Mouse (Mus musculus): ENCODE data around the gene Lrrc31. TPM values are rescaled to one million over a fixed set of nuclear protein-coding genes. Genes with fewer than 3 reads are reported as not detected.

The Lrrc31 gene
- total RNA-seq, 1 experiment from 2014 or later: not detected

GRCm38 (mm10) chr3:30705977-30706376 is 6.3 kb upstream of the Lrrc31 start:
- no peak for ATAC-seq (replicated peaks in 1 of 2; ENCODE audit: insufficient read depth in 1 of 2, low FRiP score in 2 of 2, low TSS enrichment in 1 of 2, low read depth in 1 of 2, poor library complexity in 2 of 2, severe bottlenecking in 2 of 2)

- ATAC-seq (replicated peaks in 1 of 2; ENCODE audit: insufficient read depth in 1 of 2, low FRiP score in 2 of 2, low TSS enrichment in 1 of 2, low read depth in 1 of 2, poor library complexity in 2 of 2, severe bottlenecking in 2 of 2): no peak
Observed at GRCm38 (mm10) chr3:30697891-30698290, 1.8 kb downstream of the Lrrc31 start.

- ATAC-seq (replicated peaks in 1 of 2; ENCODE audit: insufficient read depth in 1 of 2, low FRiP score in 2 of 2, low TSS enrichment in 1 of 2, low read depth in 1 of 2, poor library complexity in 2 of 2, severe bottlenecking in 2 of 2): peak; percentile 46 to 51; a peak in 3 of 4 replicates
Observed at GRCm38 (mm10) chr3:30696346-30696745, 3.3 kb downstream of the Lrrc31 start.

- ATAC-seq (replicated peaks in 1 of 2; ENCODE audit: insufficient read depth in 1 of 2, low FRiP score in 2 of 2, low TSS enrichment in 1 of 2, low read depth in 1 of 2, poor library complexity in 2 of 2, severe bottlenecking in 2 of 2): no peak
Observed at GRCm38 (mm10) chr3:30695661-30696060, 4.0 kb downstream of the Lrrc31 start.

GRCm38 (mm10) chr3:30690976-30691375 is 8.7 kb downstream of the Lrrc31 start:
- ATAC-seq (replicated peaks in 1 of 2; ENCODE audit: insufficient read depth in 1 of 2, low FRiP score in 2 of 2, low TSS enrichment in 1 of 2, low read depth in 1 of 2, poor library complexity in 2 of 2, severe bottlenecking in 2 of 2): no peak

- no peak for ATAC-seq (replicated peaks in 1 of 2; ENCODE audit: insufficient read depth in 1 of 2, low FRiP score in 2 of 2, low TSS enrichment in 1 of 2, low read depth in 1 of 2, poor library complexity in 2 of 2, severe bottlenecking in 2 of 2)
Observed at GRCm38 (mm10) chr3:30687216-30687615, 12.4 kb downstream of the Lrrc31 start.

- ATAC-seq (replicated peaks in 1 of 2; ENCODE audit: insufficient read depth in 1 of 2, low FRiP score in 2 of 2, low TSS enrichment in 1 of 2, low read depth in 1 of 2, poor library complexity in 2 of 2, severe bottlenecking in 2 of 2): peak; percentile 37 to 39; a peak in 1 of 4 replicates
Observed at GRCm38 (mm10) chr3:30683190-30683589, 16.5 kb downstream of the Lrrc31 start.

GRCm38 (mm10) chr3:30658486-30658885 is 41.2 kb downstream of the Lrrc31 start:
- ATAC-seq (replicated peaks in 1 of 2; ENCODE audit: insufficient read depth in 1 of 2, low FRiP score in 2 of 2, low TSS enrichment in 1 of 2, low read depth in 1 of 2, poor library complexity in 2 of 2, severe bottlenecking in 2 of 2): no peak

- ATAC-seq (replicated peaks in 1 of 2; ENCODE audit: insufficient read depth in 1 of 2, low FRiP score in 2 of 2, low TSS enrichment in 1 of 2, low read depth in 1 of 2, poor library complexity in 2 of 2, severe bottlenecking in 2 of 2): no peak
Observed at GRCm38 (mm10) chr3:30655937-30656336, 43.7 kb downstream of the Lrrc31 start.

GRCm38 (mm10) chr3:30650062-30650841 is 49.4 kb downstream of the Lrrc31 start:
- peak in 1 of 2 experiments; percentile 38; a peak in 2 of 4 replicates for ATAC-seq (replicated peaks in 1 of 2; ENCODE audit: insufficient read depth in 1 of 2, low FRiP score in 2 of 2, low TSS enrichment in 1 of 2, low read depth in 1 of 2, poor library complexity in 2 of 2, severe bottlenecking in 2 of 2)

GRCm38 (mm10) chr3:30648466-30648865 is 51.2 kb downstream of the Lrrc31 start:
- ATAC-seq (replicated peaks in 1 of 2; ENCODE audit: insufficient read depth in 1 of 2, low FRiP score in 2 of 2, low TSS enrichment in 1 of 2, low read depth in 1 of 2, poor library complexity in 2 of 2, severe bottlenecking in 2 of 2): no peak

GRCm38 (mm10) chr3:30647440-30648090 is 52.1 kb downstream of the Lrrc31 start, which contains the start of gene Lrrc34:
Gene Lrrc34 (minus strand): TSS chr3:30647869.
- ATAC-seq (replicated peaks in 1 of 2; ENCODE audit: insufficient read depth in 1 of 2, low FRiP score in 2 of 2, low TSS enrichment in 1 of 2, low read depth in 1 of 2, poor library complexity in 2 of 2, severe bottlenecking in 2 of 2): peak; percentile 96 to 97

GRCm38 (mm10) chr3:30646761-30647160 is 52.9 kb downstream of the Lrrc31 start:
- ATAC-seq (replicated peaks in 1 of 2; ENCODE audit: insufficient read depth in 1 of 2, low FRiP score in 2 of 2, low TSS enrichment in 1 of 2, low read depth in 1 of 2, poor library complexity in 2 of 2, severe bottlenecking in 2 of 2): no peak

GRCm38 (mm10) chr3:30644207-30644606 is 55.4 kb downstream of the Lrrc31 start, which contains the start of gene Lrriq4:
Gene Lrriq4 (plus strand): TSS chr3:30644507.
- no peak for ATAC-seq (replicated peaks in 1 of 2; ENCODE audit: insufficient read depth in 1 of 2, low FRiP score in 2 of 2, low TSS enrichment in 1 of 2, low read depth in 1 of 2, poor library complexity in 2 of 2, severe bottlenecking in 2 of 2)

- no peak for ATAC-seq (replicated peaks in 1 of 2; ENCODE audit: insufficient read depth in 1 of 2, low FRiP score in 2 of 2, low TSS enrichment in 1 of 2, low read depth in 1 of 2, poor library complexity in 2 of 2, severe bottlenecking in 2 of 2)
Observed at GRCm38 (mm10) chr3:30635629-30636028, 64.0 kb downstream of the Lrrc31 start.

- ATAC-seq (replicated peaks in 1 of 2; ENCODE audit: insufficient read depth in 1 of 2, low FRiP score in 2 of 2, low TSS enrichment in 1 of 2, low read depth in 1 of 2, poor library complexity in 2 of 2, severe bottlenecking in 2 of 2): no peak
Observed at GRCm38 (mm10) chr3:30633681-30634080, 66.0 kb downstream of the Lrrc31 start.
